Mouse (Mus musculus) common myeloid progenitor, adult 5-6 weeks (primary cell): ENCODE results near the gene Acadm. TPM values are rescaled to one million over a fixed set of nuclear protein-coding genes. Genes with fewer than 3 reads are reported as not detected.

Experiments used
- ATAC-seq: replicated peaks from 2 replicates; pipeline ENCODE4 v1.8.0; 2016; ENCODE audit warnings: low read depth, mild to moderate bottlenecking, moderate TSS enrichment, inconsistent platforms; ENCODE audit not compliant: poor library complexity, severe bottlenecking
- total RNA-seq: library from RNA; stranded (forward); fragments of 200-1000, 187-1606 nt; gene quantifications from 2 replicates; pipeline ENCODE4 v1.2.3, GENCODE M21; 2017

Gene Acadm
- total RNA-seq, 1 experiment from 2014 or later, result 277 TPM

DNA sequence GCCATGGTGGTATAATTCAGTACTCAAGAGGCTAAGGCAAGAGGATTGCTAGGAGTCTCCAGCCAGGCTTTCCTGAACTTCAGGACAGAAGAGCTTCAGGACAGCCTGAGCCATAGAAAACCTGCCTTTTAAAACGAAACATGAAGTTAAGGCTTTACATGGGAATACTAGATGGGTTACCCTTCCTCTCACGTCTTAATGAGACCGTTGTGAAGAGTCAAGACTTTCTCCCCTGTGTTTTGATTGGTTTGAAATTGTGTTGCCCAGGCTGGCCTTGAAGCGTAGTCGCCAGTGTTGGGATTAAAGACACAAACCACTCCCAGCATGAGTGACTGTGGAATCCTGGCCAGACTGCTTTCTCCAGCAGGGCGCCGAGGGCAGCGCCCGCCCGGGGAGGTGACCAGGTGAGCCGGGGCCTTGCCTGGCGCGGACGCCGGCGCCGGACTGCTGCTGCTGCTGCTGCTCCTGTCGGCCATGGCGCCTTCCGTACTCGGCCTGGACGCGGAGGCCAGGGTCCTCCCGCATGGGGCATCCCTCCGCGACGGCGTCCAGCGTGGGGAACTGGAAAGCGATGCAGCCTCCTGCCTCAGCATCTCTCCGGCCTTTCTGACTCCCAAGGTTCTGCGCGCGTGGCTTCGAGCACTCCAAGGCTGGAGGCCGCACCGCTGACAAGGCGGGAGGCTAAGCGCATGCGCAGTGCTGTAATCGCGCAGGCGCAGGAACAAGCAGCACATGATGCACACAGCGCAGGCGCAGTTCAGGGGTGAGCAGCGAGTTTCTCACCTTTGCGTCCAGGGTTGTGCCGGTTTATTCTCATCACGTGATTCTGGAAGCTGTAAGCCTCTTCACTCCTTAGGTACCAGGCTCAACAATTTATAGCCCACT, 38.9 kb downstream of the Acadm start:
- ATAC-seq, result no peak

DNA sequence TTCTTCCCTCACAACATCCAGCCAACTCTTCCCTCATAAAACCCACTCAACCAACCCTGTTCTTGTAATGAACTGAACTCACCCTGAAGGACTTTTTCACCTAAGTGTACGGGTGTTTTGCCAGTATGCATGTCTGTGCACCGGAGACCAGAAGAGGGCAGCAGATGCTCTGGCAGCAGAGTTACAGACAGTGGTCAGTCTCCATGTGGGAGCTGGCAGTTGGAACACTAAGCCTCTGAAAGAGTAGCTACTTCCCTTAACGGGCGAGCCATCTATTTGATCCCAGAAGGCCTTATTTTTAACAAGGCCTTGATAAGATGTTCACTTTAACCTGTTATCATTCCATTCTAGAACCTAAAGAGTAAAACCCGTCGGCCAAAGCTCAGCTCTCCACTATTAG, 39.8 kb downstream of the Acadm start:
- ATAC-seq, result peak; percentile 80

DNA sequence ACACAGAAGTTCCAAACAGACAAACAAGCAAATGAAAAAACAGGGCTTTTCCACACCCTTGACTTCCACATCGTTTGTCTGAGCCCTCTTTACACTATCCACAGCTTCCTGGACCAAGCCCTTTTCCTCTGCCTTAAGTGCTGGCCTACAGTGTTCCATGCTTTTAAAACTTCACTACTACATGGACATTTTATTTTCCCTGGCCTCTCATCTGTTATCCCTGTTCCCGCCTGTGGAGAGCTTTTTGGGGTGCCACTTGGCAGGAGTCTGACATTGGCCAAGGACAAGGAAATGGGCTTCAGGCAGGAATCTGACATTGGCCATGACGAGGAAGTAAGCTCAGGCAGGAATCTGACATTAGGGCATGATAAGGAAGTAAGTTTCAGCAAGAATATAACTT, 41.8 kb downstream of the Acadm start:
- ATAC-seq, result no peak

DNA sequence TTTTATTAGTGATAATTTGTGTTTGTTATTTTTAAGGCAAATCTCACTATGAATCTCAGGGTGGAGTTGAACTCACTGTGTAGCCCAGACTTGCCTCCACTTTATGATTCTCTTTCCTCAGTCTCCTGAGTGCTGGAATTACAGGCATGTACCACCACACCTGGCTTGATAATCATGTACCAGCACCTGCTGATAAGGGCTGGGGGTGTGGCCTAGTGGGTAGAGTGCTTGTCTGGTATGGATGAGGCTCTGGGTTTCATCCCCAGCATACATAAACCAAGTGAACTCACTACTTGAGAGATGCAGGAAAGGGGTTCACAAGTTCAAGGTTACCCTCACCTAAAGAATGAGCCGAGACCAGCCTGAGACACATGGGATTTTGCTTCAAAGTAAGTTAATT, 42.5 kb downstream of the Acadm start:
- ATAC-seq, result no peak

DNA sequence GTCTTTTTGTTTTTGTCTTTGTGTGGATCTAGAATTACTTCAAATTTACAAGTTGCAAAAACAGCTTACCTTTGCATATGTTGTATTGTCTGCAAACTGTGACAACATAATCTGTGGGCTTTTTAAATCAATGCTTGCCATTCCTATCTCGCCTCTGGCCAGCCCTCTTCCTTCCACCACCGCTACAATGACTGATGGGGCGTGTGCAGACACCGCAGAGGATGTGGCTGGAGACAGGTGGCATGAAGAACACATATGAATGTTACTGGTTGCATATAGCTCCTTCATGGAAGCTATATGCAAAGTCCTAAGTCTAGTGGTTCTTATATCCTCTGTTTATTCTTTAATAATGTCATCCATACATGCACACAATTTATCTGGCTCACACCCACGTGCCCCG, 47.2 kb downstream of the Acadm start:
- ATAC-seq, result peak; percentile 67

DNA sequence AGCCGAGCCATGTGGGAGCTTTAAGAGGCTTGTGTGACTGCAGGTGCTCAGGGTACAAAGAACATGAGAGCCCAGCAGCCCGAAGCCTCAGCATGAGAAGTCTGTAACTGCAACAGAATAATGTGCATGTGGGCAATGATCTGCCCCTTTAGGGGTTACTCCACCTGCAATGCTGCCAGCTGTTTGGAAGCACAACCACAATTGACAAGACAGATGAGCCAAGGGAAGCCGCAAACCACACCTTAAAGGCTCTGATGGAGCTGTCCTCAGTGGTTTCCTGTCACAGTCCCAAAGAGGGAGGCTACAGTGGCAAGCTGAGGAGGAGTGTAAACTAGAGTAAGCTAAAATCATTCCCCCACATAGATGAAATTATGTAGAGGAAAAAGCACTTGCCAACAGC, 49.0 kb downstream of the Acadm start:
- peak; percentile 95 for ATAC-seq

DNA sequence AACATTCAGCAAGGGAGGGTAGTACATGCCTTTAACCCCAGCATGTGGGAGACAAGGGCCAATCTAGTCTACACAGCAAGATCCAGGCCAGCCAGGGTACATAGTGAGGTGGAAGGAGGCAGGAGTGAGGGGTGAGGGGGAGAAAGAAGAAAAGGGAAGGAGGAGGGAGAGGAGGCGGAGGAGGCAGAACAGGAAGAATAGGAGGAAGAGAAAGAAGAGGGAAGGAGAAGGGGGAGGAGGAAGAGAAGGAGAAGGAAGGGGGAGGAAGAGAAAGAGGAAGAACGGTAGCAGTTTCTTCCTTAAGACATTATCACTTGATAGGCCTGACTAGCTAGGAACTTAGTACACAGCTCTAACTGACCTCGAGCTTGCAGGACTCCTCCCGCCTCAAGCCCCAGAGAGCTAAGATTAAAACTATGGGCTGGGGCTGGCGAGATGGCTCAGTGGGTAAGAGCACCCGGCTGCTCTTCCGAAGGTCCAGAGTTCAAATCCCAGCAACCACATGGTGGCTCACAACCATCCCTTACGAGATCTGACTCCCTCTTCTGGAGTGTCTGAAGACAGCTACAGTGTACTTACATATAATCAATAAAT, 55.1 kb downstream of the Acadm start:
- ATAC-seq, result peak; percentile 71

DNA sequence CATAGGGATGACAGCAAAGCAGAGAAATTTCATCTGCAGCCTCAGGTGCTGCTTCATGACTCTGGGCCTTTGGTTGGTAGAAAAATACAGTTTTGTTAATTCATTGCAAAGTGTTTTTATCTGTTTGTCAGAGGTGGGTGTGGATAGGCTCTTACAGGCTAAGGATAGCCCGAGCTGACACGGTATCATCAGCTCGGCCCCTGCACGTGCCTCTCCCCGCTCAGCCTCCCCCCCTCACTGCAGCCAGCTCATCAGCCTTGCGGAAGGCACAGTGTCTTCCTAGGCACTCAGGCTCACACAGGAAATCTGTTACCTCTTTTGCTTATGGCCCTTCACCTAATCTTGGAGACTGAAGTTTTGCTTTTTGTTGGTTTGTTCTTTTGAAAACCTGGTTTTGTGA, 56.3 kb downstream of the Acadm start:
- 0 out of 2 replicates have a peak, but pooled peaks have one; percentile 46 for ATAC-seq

DNA sequence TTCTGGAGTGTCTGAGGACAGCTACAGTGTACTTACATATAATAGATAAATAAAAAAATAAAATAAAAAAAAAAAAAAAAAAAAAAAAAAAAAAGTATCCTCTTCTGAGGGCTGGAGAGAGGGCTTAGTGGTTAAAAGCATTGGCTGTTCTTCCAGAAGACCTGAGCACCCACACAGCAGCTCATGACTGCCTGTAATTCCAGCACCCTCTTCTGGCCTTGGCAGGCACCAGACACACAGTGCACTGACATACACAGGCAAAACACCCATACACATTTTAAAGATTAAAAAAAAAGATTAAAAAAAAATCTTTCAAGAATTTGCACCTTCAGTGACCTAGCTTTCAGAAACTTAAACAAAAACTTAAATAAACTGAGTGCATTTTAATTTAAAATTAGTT, 58.1 kb downstream of the Acadm start:
- ATAC-seq, result peak; percentile 58; the same call in 1 of the 2 replicates

Other genes with a start within 250 kb of the Acadm start
- 2.7 and 14.1 TPM in 2 replicates for gene St6galnac3, start 219.5 kb downstream of the Acadm start, total RNA-seq
- 0.58 and 1.3 TPM in 2 replicates for gene Asb17, start 100.4 kb downstream of the Acadm start, total RNA-seq
- gene Msh4, start 38.5 kb downstream of the Acadm start, total RNA-seq, result 0.23 TPM in 1 of 2 replicates, not detected in the other
- 135 and 147 TPM in 2 replicates for gene Rabggtb, start 31.6 kb downstream of the Acadm start, total RNA-seq
- not detected in 2 replicates for gene Slc44a5, start 28.8 kb upstream of the Acadm start, total RNA-seq